9 mouse cellular contexts compared by ENCODE assay signal in genomic region chr1:74783554-74783953, GRCm38 (mm10). TPM values are rescaled to one million over a fixed set of nuclear protein-coding genes. Genes with fewer than 3 reads are reported as not detected.
DNase-seq lines count a peak whose midpoint lies in the region; ATAC-seq and TF ChIP-seq lines count a peak whose summit lies in the region.
"Had no signal": no experiment of that assay in that cellular context is flagged by ENCODE, and none has a peak within 500 bp of the region (broad histone marks: within the 10 kb centered on the region; RNA-seq: fewer than 3 reads in every experiment).

No protein-coding gene starts in this region.

- peaks cover 89% of the 10 kb centered on the region for H3K27me3 ChIP-seq in heart, embryonic 15.5 days
- peaks cover 95% of the 10 kb centered on the region for H3K27me3 ChIP-seq in embryonic facial prominence, embryonic 12.5 days
- peaks cover 95% of the 10 kb centered on the region for H3K27me3 ChIP-seq in intestine, embryonic 14.5 days (replicated peaks; ENCODE audit: control insufficient read depth, insufficient read depth, low read length)
- H3K27me3 ChIP-seq in midbrain, postnatal 0 days (ENCODE audit: insufficient read depth, low read length), result peaks cover 68% of the 10 kb centered on the region

- H3K27ac ChIP-seq in heart, embryonic 15.5 days, result no peak overlapping the region
- no peak overlapping the region for H3K27ac ChIP-seq in embryonic facial prominence, embryonic 12.5 days
- H3K27ac ChIP-seq in intestine, embryonic 14.5 days (ENCODE audit: low read depth), result no peak overlapping the region
- H3K27ac ChIP-seq in midbrain, postnatal 0 days (ENCODE audit: low read depth, low read length), result no peak overlapping the region

- no peaks in the 10 kb centered on the region for H3K36me3 ChIP-seq in heart, embryonic 15.5 days
- no peaks in the 10 kb centered on the region for H3K36me3 ChIP-seq in embryonic facial prominence, embryonic 12.5 days
- H3K36me3 ChIP-seq in intestine, embryonic 14.5 days (ENCODE audit: control insufficient read depth, insufficient read depth, low read length), result no peaks in the 10 kb centered on the region
- H3K36me3 ChIP-seq in midbrain, postnatal 0 days (ENCODE audit: insufficient read depth, low read length), result no peaks in the 10 kb centered on the region

- no peak for DNase-seq in heart, postnatal 10 days
- DNase-seq in intestine, embryonic 14.5 days (ENCODE audit: low spot score), result no peak
- DNase-seq in midbrain, postnatal 0 days (ENCODE audit: low spot score), result no peak
- no peak for DNase-seq in yolk sac, embryonic 10.5 days (ENCODE audit: low spot score)
- DNase-seq in urinary bladder, postnatal 36 days (ENCODE audit: low spot score in 2 of 2), result no peak
- DNase-seq in left cerebral cortex, postnatal 14 days (ENCODE audit: low spot score in 2 of 2), result no peak
- DNase-seq: lung, postnatal 36 days had no signal

- H3K4me1 ChIP-seq in heart, embryonic 15.5 days (replicated peaks), result peaks cover 19% of the 10 kb centered on the region
- peaks cover 17% of the 10 kb centered on the region; the same call in 1 of the 2 replicates for H3K4me1 ChIP-seq in embryonic facial prominence, embryonic 12.5 days
- H3K4me1 ChIP-seq in intestine, embryonic 14.5 days (replicated peaks; ENCODE audit: control insufficient read depth, insufficient read depth, low read length), result peaks cover 8% of the 10 kb centered on the region
- peaks cover 3% of the 10 kb centered on the region; the same call in 1 of the 2 replicates for H3K4me1 ChIP-seq in midbrain, postnatal 0 days (ENCODE audit: insufficient read depth, low read length)

- TF ChIP-seq CTCF in midbrain, postnatal 0 days (IDR thresholded peaks at IDR 0.05), result no peak

- no peak for ATAC-seq in heart, embryonic 15.5 days (replicated peaks; ENCODE audit: insufficient number of reproducible peaks, insufficient read depth, low FRiP score, low read depth)
- ATAC-seq in embryonic facial prominence, embryonic 12.5 days (ENCODE audit: insufficient number of reproducible peaks, insufficient read depth, low FRiP score, low TSS enrichment), result no peak
- no peak for ATAC-seq in intestine, embryonic 14.5 days (replicated peaks; ENCODE audit: low FRiP score, low TSS enrichment, low read depth)
- ATAC-seq in midbrain, postnatal 0 days (ENCODE audit: low FRiP score), result no peak

- H3K9ac ChIP-seq in heart, embryonic 15.5 days, result peak overlapping the region; percentile 43; the same call in 1 of the 2 replicates
- no peak overlapping the region for H3K9ac ChIP-seq in embryonic facial prominence, embryonic 12.5 days
- no peak overlapping the region for H3K9ac ChIP-seq in intestine, embryonic 14.5 days (ENCODE audit: low read length)
- H3K9ac ChIP-seq in midbrain, postnatal 0 days (replicated peaks; ENCODE audit: low read length, poor library complexity, severe bottlenecking), result no peak overlapping the region

- peak overlapping the region; percentile 93 for H3K4me2 ChIP-seq in heart, embryonic 15.5 days
- peak overlapping the region; percentile 75 for H3K4me2 ChIP-seq in embryonic facial prominence, embryonic 12.5 days (replicated peaks)
- peak overlapping the region; percentile 58 for H3K4me2 ChIP-seq in intestine, embryonic 14.5 days (ENCODE audit: low read length)
- H3K4me2 ChIP-seq in midbrain, postnatal 0 days (ENCODE audit: low read depth, low read length, poor library complexity, severe bottlenecking), result peak overlapping the region; percentile 63

- peak overlapping the region; percentile 56 for H3K4me3 ChIP-seq in heart, embryonic 15.5 days
- H3K4me3 ChIP-seq in embryonic facial prominence, embryonic 12.5 days, result peak overlapping the region; percentile 43
- H3K4me3 ChIP-seq in intestine, embryonic 14.5 days (ENCODE audit: low read depth, low read length), result peak overlapping the region; percentile 40; the same call in 1 of the 2 replicates
- peak overlapping the region; percentile 37 for H3K4me3 ChIP-seq in midbrain, postnatal 0 days (ENCODE audit: low read depth, low read length)

- no peaks in the 10 kb centered on the region for H3K9me3 ChIP-seq in heart, embryonic 15.5 days (replicated peaks)
- no peaks in the 10 kb centered on the region for H3K9me3 ChIP-seq in embryonic facial prominence, embryonic 12.5 days
- H3K9me3 ChIP-seq in intestine, embryonic 14.5 days (ENCODE audit: control insufficient read depth, low read length), result peaks cover 4% of the 10 kb centered on the region; the same call in 1 of the 2 replicates
- no peaks in the 10 kb centered on the region for H3K9me3 ChIP-seq in midbrain, postnatal 0 days (ENCODE audit: low read length)

- WGBS in heart, embryonic 15.5 days, result 2% methylated on average over 13 of the region's 13 CpGs
- 3% methylated on average over 13 of the region's 13 CpGs for WGBS in embryonic facial prominence, embryonic 12.5 days
- WGBS in intestine, embryonic 14.5 days, result 6% methylated on average over 13 of the region's 13 CpGs
- WGBS in midbrain, postnatal 0 days, result 3% methylated on average over 12 of the region's 13 CpGs

- intact Hi-C loops in heart, postnatal 10 days (cut with DNase I), result no loop called here
- intact Hi-C loops in left cerebral cortex, postnatal 14 days (cut with DNase I), result no loop called here

RNA-seq across cellular contexts. Expression of gene Wnt10a, which starts 7.8 kb away (rescaled TPM):
- 0.16 TPM in 1 of 2 replicates, not detected in the other for polyA plus RNA-seq in heart, embryonic 15.5 days (2015; fragmentation: Nextera tagmentation; extraction: Ambion mirVana)
- not detected for total RNA-seq in heart, postnatal 10 days (2021)
- 3.1 and 3.5 TPM in 2 replicates for polyA plus RNA-seq in embryonic facial prominence, embryonic 12.5 days (2016; fragmentation: Nextera tagmentation; extraction: Ambion mirVana)
- polyA plus RNA-seq in intestine, embryonic 14.5 days (2014; fragmentation: Nextera tagmentation; extraction: Ambion mirVana), result 0.26 and 0.30 TPM in 2 replicates
- total RNA-seq in midbrain, postnatal 0 days (2014; rRNA removed), result 0.09 and 0.82 TPM in 2 replicates
- 0.10 and 0.38 TPM in 2 replicates for polyA plus RNA-seq in midbrain, postnatal 0 days (2015; fragmentation: Nextera tagmentation; extraction: Ambion mirVana)
- 1 to 10 TPM; 2.7 to 3.4 TPM for total RNA-seq in left cerebral cortex, postnatal 14 days (2021)

RNA-seq across cellular contexts. Expression of gene Wnt6, which starts 11.9 kb away (rescaled TPM):
- polyA plus RNA-seq in heart, embryonic 15.5 days (2015; fragmentation: Nextera tagmentation; extraction: Ambion mirVana), result 0.13 and 0.57 TPM in 2 replicates
- total RNA-seq in heart, postnatal 10 days (2021), result under 1 TPM; 0.17 to 0.60 TPM
- 30.1 and 30.8 TPM in 2 replicates for polyA plus RNA-seq in embryonic facial prominence, embryonic 12.5 days (2016; fragmentation: Nextera tagmentation; extraction: Ambion mirVana)
- polyA plus RNA-seq in intestine, embryonic 14.5 days (2014; fragmentation: Nextera tagmentation; extraction: Ambion mirVana), result 0.22 and 0.31 TPM in 2 replicates
- 6.2 and 8.4 TPM in 2 replicates for total RNA-seq in midbrain, postnatal 0 days (2014; rRNA removed)
- polyA plus RNA-seq in midbrain, postnatal 0 days (2015; fragmentation: Nextera tagmentation; extraction: Ambion mirVana), result 6.3 and 6.6 TPM in 2 replicates
- 1 to 10 TPM; 2.0 to 2.8 TPM for total RNA-seq in left cerebral cortex, postnatal 14 days (2021)

RNA-seq across cellular contexts. Expression of gene Prkag3, which starts 34.5 kb away (rescaled TPM):
- polyA plus RNA-seq in heart, embryonic 15.5 days (2015; fragmentation: Nextera tagmentation; extraction: Ambion mirVana), result 3.8 and 4.6 TPM in 2 replicates
- 1 to 10 TPM; 1.7 to 2.1 TPM for total RNA-seq in heart, postnatal 10 days (2021)
- 0.47 and 0.56 TPM in 2 replicates for polyA plus RNA-seq in embryonic facial prominence, embryonic 12.5 days (2016; fragmentation: Nextera tagmentation; extraction: Ambion mirVana)
- 0.09 TPM in 2 replicates for polyA plus RNA-seq in intestine, embryonic 14.5 days (2014; fragmentation: Nextera tagmentation; extraction: Ambion mirVana)
- total RNA-seq in midbrain, postnatal 0 days (2014; rRNA removed), result 0.11 TPM in 1 of 2 replicates, not detected in the other
- polyA plus RNA-seq in midbrain, postnatal 0 days (2015; fragmentation: Nextera tagmentation; extraction: Ambion mirVana), result 0.09 TPM in 1 of 2 replicates, not detected in the other
- total RNA-seq in left cerebral cortex, postnatal 14 days (2021), result not detected
